Mouse (Mus musculus) left cerebral cortex, postnatal 4 days (tissue): ENCODE measurements around the gene Pros1. TPM values are rescaled to one million over a fixed set of nuclear protein-coding genes. Genes with fewer than 3 reads are reported as not detected.
A peak's percentile ranks its signal among the peaks of the same experiment; 100 is the strongest.

Source experiments
- DNase-seq: peaks from one replicate; pipeline ENCODE4 v3.0.0-alpha.2; 2022
- intact Hi-C: fragments of 180-260 bp; cut with DNase I; formaldehyde crosslinking; loops from one replicate; pipeline ENCODE4 v1.15.1; 2025
- total RNA-seq, 2 experiments: library from RNA; stranded (reverse); gene quantifications; 2 replicates each; pipeline ENCODE4 v1.2.3; 2021

Pros1 gene
- 1 to 10 TPM; 7.0 to 7.8 TPM for total RNA-seq

GRCm38 (mm10) chr16:62854191-62855068 lies at the start of gene Pros1:
Gene Pros1 (plus strand): TSS chr16:62854307.
- intact Hi-C loops, result no loop called here

GRCm38 (mm10) chr16:62804621-62805020 lies 49.5 kb upstream of the Pros1 start:
- intact Hi-C loops, result no loop called here
- DNase-seq, result no peak

More at GRCm38 (mm10) chr16:62854191-62855068, at the start of gene Pros1:
- peak; percentile 48 for DNase-seq

- intact Hi-C loops, result no loop called here
- DNase-seq, result no peak
These were observed 46.7 kb upstream of the Pros1 start for GRCm38 (mm10) chr16:62807249-62807979.

GRCm38 (mm10) chr16:62810855-62811254 lies 43.3 kb upstream of the Pros1 start:
- intact Hi-C loops, result no loop called here
- DNase-seq, result no peak

- DNase-seq, result no peak
- intact Hi-C loops, result no loop called here
These were observed 40.3 kb upstream of the Pros1 start for GRCm38 (mm10) chr16:62813790-62814189.

- no peak for DNase-seq
- intact Hi-C loops, result no loop called here
These were observed 39.6 kb upstream of the Pros1 start, which contains the start of gene Stx19 for GRCm38 (mm10) chr16:62814491-62814890. Gene Stx19 (plus strand): TSS chr16:62814676.

- intact Hi-C loops, result no loop called here
These were observed 31.6 kb upstream of the Pros1 start for GRCm38 (mm10) chr16:62822472-62822871.

GRCm38 (mm10) chr16:62826156-62827001 lies 27.7 kb upstream of the Pros1 start:
- intact Hi-C loops, result no loop called here
- no peak for DNase-seq

More at GRCm38 (mm10) chr16:62822472-62822871, 31.6 kb upstream of the Pros1 start:
- DNase-seq, result no peak

- DNase-seq, result no peak
- intact Hi-C loops, result no loop called here
These were observed 22.1 kb upstream of the Pros1 start for GRCm38 (mm10) chr16:62832027-62832426.

GRCm38 (mm10) chr16:62832481-62832880 lies 21.6 kb upstream of the Pros1 start:
- intact Hi-C loops, result no loop called here
- peak; percentile 35 for DNase-seq

GRCm38 (mm10) chr16:62834016-62834735 lies 19.9 kb upstream of the Pros1 start:
- intact Hi-C loops, result no loop called here
- DNase-seq, result no peak

- intact Hi-C loops, result no loop called here
- no peak for DNase-seq
These were observed 8.8 kb upstream of the Pros1 start for GRCm38 (mm10) chr16:62845341-62845740.

- peak; percentile 91 for DNase-seq
- intact Hi-C loops, result no loop called here
These were observed 7.4 kb upstream of the Pros1 start, which contains the start of gene Arl13b for GRCm38 (mm10) chr16:62846498-62847312. Gene Arl13b (minus strand): TSS chr16:62847040.

GRCm38 (mm10) chr16:62852464-62853252 lies 1.4 kb upstream of the Pros1 start:
- intact Hi-C loops, result no loop called here

GRCm38 (mm10) chr16:62853611-62854126 lies 438 bp upstream of the Pros1 start:
- intact Hi-C loops, result no loop called here
- DNase-seq, result no peak

More at GRCm38 (mm10) chr16:62852464-62853252, 1.4 kb upstream of the Pros1 start:
- no peak for DNase-seq

GRCm38 (mm10) chr16:62855385-62855784 lies 1.3 kb downstream of the Pros1 start:
- intact Hi-C loops, result no loop called here
- no peak for DNase-seq

GRCm38 (mm10) chr16:62856273-62856672 lies 2.2 kb downstream of the Pros1 start:
- intact Hi-C loops, result no loop called here
- no peak for DNase-seq

GRCm38 (mm10) chr16:62857498-62857897 lies 3.4 kb downstream of the Pros1 start:
- DNase-seq, result no peak
- intact Hi-C loops, result no loop called here
